Mouse (Mus musculus) embryo, embryonic 10.5 days (tissue): ENCODE measurements at regions not wholly inside any gene's neighbourhood (a gene's known extent, or its start where the extent isn't known, plus 50 kb on each side); places are given as distances from the start of the nearest gene placed in this dataset.

Experiments used
- DNase-seq: peaks from one replicate; pipeline ENCODE4 v3.0.0-alpha.2; 2015; ENCODE audit warnings: low spot score

GRCm38 (mm10) chr8:100796628-100797027 is 1380.4 kb upstream of the Cdh8 start:
- no peak for DNase-seq

- no peak for DNase-seq
Measured at GRCm38 (mm10) chr8:100793951-100794350, 1377.7 kb upstream of the Cdh8 start.

- no peak for DNase-seq
Measured at GRCm38 (mm10) chr8:100790592-100791141, 1374.4 kb upstream of the Cdh8 start.

DNA sequence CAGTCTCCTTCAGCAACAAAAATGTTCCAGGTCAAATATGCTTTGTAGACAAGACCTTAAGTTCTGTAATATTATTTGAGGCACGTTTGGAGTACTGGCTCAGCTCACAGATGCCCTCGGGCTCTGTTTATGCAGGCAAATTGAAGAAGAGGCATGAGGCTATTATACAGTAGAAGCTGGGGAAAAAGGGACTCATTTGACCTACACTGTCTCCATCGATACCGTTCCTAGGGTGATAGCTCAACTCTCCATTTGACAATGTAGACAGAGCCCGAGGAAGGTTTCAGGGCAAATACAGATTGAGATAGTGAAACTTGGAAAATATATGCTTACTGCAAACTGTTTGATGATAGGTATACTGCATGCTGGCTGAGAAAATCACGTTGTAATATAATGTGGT is 1371.9 kb upstream of the Cdh8 start:
- DNase-seq: no peak

GRCm38 (mm10) chr8:100772742-100773370 is 1356.6 kb upstream of the Cdh8 start:
- DNase-seq: peak; percentile 83

DNA sequence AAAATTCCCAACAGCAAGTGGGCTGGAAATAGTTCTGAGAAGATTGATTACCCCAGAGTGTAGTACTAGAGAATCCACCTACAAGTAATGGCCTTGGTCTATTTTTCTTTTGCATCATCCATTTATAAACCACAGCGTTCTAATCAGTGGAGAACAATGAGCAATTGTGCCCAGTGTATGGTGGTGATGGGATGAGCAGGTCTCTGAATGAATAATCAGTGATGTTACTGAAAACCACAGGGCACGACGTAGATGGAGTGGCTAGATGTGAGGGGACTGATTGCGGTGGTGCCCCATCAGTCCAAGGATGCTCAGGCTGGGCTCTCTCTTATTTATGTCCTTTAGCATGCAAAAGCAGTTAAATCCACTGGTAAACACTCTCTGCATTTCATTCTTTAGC is 1353.3 kb upstream of the Cdh8 start:
- DNase-seq: no peak

DNA sequence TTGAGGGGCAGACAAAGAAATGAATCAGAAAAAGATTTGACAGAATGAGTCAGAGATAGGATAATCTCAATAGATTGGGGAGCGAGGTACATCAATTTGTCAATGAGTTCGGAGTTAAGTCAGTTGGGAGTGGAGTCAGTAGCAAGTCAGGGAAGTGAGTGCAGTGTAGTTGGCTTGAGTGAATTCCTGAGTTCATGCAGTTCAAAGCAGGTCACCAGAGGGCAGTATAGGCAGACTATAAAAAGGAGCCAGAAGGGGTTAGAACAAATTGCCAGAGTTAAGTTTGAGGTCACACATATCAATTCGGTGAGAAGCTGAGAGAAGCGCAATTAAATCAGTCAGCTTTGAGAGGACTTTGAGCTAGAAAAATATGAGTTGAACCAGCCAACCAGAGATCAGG is 1317.7 kb upstream of the Cdh8 start:
- peak; percentile 42 for DNase-seq

DNA sequence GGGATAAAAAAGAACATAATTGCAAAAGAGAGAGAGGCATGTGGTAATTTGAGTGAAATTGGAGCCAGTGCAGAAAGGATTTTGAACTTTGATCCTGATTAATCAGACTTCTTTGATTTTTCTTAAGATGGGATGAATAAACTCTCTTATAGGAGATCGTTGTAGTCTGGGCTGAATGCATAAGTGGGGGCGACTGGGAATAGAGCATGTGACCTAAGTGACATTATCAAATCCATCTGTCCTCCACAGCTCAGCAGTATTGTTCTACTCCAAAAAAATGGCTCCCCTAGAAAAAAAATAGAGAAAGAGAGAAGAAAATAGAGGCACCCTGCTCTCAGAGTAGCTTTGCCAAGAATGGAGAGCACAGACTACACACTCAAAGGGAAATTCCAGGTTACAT is 1286.1 kb upstream of the Cdh8 start:
- DNase-seq: no peak

DNA sequence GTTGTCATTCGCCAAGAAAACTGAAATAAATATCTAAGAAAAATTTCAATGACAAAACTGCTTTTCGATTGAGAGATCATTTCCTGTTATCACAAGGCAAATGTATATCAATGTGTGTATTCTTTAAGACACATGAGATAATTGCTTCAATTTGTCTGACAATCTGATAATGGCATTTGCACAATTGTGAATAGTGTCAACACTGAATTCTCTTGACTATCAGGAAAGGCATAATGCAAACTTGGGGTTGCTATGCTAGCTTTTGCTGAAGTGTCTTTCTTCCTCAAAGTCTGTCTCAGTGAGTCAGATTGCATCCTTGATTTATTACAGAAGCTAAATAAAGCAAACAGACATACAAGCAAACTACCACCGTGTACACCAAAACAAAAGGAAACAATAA is 1278.8 kb upstream of the Cdh8 start:
- DNase-seq: no peak

GRCm38 (mm10) chr8:100678580-100678979 is 1262.3 kb upstream of the Cdh8 start:
- no peak for DNase-seq
